Mouse (Mus musculus): Measurements from ENCODE around the gene Flywch1.

Flywch1 gene

GRCm38 (mm10) chr17:23790269-23791078 lies 19.1 kb upstream of the Flywch1 start, which contains the start of gene Srrm2:
TSS of gene Srrm2 (plus strand) at chr17:23790532.
- TF ChIP-seq GATA4 (IDR thresholded peaks at IDR 0.05; ENCODE audit: insufficient replicate concordance, low read length) = no peak

DNA sequence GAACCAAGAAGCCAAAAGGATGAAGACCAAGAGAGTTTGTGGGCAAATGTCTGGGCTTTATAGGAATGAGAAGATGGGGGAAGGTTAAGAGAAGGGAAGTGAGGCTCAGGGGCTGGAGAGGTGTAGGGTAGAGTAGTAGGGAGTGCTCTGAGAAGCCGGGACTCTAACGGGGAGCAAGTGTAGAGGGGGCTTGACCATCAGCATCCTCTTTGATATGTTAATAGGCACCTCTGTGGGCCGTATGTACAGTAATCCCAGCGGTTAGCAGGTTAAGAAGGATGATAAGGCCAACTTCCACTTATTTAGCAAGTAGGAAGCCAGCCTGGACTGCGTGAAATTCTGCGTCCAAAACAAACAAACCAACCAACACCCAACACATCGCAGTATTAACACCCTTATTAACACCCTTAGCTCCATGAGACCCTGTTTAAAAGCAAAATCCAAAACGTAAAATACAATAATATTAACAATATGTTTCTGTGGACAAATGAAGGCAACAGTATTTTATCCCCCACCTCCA lies 18.4 kb upstream of the Flywch1 start:
- no peak for TF ChIP-seq GATA4 (IDR thresholded peaks at IDR 0.05; ENCODE audit: insufficient replicate concordance, low read length)

DNA sequence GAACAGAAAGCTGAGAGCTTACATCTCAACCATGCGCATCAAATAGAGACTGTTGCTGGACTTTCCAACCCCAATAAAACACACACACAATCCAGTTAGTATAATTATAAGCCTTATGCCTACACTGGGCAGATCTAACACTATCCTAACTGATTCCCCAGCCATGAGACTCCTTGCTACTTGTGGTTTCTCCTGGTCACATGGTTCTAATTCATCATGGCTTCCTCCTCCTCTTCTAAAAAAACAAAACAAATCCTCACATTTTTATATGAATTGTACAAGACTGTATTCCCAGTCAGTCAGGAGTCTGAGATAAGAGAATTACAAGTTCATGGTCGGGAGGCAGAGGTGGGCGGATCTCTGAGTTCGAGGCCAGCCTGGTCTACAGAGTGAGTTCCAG lies 17.6 kb upstream of the Flywch1 start:
- TF ChIP-seq GATA4 (IDR thresholded peaks at IDR 0.05; ENCODE audit: insufficient replicate concordance, low read length) = no peak

GRCm38 (mm10) chr17:23786510-23786931 lies 15.1 kb upstream of the Flywch1 start:
- TF ChIP-seq GATA4 (IDR thresholded peaks at IDR 0.05; ENCODE audit: insufficient replicate concordance, low read length) = no peak

- TF ChIP-seq GATA4 (IDR thresholded peaks at IDR 0.05; ENCODE audit: insufficient replicate concordance, low read length) = no peak
Measured at GRCm38 (mm10) chr17:23785561-23786471, 14.4 kb upstream of the Flywch1 start, which contains the start of gene Flywch2. TSS of gene Flywch2 (minus strand) at chr17:23786081.

DNA sequence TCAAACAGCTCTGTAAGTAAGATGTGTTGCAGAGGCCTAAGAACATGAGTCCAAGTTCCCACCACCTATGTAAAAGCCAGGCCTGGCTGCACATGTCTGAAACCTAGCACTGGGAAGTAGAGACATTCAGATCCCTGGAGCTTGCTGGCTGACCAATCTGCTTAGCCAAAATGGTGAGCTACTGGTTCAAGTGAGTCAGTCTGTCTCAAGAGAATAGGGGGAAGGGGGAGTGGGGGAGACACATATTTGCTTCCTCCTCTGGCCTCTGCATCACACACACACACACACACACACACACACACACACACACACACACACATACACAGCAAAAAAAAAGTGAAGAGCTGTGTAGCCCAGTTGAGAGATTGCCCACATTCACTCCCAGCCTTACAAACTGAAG lies 11.9 kb upstream of the Flywch1 start:
- no peak for TF ChIP-seq GATA4 (IDR thresholded peaks at IDR 0.05; ENCODE audit: insufficient replicate concordance, low read length)

DNA sequence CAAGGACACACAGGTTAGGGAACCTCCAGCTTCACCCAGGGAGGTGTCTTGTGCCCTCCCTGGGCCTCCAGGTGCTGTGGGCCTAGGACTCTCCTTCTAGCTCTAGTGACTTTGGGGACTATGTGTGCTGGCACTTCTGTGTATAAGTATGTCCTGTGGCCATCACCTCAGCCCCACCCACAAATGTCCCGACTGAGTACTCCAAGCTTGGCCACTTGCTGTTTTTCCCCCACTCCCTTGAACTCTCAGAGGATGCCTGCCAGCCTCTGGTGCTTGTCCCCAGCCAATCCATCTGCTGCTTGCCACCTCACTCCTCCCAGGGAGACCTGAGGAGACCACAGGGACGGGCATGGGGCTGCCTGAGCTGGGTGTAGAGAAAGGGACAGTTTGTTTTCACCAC lies 7.0 kb upstream of the Flywch1 start:
- TF ChIP-seq GATA4 (IDR thresholded peaks at IDR 0.05; ENCODE audit: insufficient replicate concordance, low read length) = no peak

GRCm38 (mm10) chr17:23777141-23777540 lies 5.7 kb upstream of the Flywch1 start:
- no peak for TF ChIP-seq GATA4 (IDR thresholded peaks at IDR 0.05; ENCODE audit: insufficient replicate concordance, low read length)

GRCm38 (mm10) chr17:23776216-23776615 lies 4.8 kb upstream of the Flywch1 start:
- TF ChIP-seq GATA4 (IDR thresholded peaks at IDR 0.05; ENCODE audit: insufficient replicate concordance, low read length) = no peak

DNA sequence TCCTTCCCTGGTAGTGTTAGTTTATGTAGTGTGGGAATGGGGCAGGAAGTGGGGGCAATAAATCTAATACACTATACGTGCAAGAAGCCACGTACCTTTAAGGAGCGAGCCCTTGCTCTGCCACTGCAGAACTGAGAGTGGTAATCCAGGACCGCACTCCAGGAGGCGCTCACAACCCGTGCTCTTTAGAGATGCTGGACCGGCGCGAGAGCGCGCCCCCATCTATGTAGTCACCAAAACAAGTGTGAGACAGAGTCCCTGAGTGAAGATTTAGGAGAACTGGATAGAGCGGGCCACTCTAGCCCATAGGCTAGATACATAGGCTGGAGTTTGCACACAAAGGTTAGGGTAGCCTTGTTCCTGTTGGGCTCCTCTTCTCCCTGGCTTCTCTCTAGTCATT lies 2.7 kb upstream of the Flywch1 start:
- TF ChIP-seq GATA4 (IDR thresholded peaks at IDR 0.05; ENCODE audit: insufficient replicate concordance, low read length) = no peak

DNA sequence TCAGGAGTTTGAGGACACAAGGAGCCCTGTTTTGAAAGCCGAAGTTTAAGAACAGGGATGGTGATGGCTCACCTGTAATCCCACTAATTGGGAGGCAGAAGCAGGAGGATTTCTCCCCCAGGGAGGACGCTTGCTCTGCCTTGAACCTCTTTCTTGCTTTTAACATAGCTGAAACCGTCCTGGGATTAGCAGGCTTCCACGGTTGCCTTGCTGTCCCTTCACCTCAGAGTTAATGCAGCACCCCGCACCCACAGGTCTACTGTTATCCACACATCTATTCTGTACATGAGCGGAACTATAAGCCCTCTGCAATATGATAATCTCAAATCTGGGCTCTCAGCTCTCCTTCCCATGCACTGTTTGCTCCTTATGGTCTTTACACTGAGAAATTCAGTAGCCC lies 2.3 kb upstream of the Flywch1 start:
- TF ChIP-seq GATA4 (IDR thresholded peaks at IDR 0.05; ENCODE audit: insufficient replicate concordance, low read length) = no peak

DNA sequence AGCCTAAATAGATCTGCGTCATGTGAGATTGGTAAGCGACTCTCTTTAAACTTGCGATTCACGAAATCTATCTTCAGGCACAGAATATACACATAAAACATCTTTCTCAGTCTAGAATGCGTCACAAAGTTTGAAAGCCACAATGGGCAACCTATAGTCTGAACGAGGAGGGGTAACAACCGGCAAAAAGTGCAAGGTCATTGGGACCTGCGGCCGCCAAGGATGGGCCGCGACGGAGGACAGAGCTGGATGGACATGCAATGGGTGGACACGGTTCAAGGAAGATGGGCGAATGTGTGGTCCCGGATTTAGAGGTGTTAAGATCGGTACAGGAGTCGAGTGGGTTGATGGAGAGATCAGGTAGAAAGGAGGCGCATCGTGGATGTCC lies 512 bp downstream of the Flywch1 start:
- no peak for TF ChIP-seq GATA4 (IDR thresholded peaks at IDR 0.05; ENCODE audit: insufficient replicate concordance, low read length)

- TF ChIP-seq GATA4 (IDR thresholded peaks at IDR 0.05; ENCODE audit: insufficient replicate concordance, low read length) = no peak
Measured at GRCm38 (mm10) chr17:23770493-23770892, 909 bp downstream of the Flywch1 start.

- TF ChIP-seq GATA4 (IDR thresholded peaks at IDR 0.05; ENCODE audit: insufficient replicate concordance, low read length) = no peak
Measured at GRCm38 (mm10) chr17:23762976-23763375, 8.4 kb downstream of the Flywch1 start.

DNA sequence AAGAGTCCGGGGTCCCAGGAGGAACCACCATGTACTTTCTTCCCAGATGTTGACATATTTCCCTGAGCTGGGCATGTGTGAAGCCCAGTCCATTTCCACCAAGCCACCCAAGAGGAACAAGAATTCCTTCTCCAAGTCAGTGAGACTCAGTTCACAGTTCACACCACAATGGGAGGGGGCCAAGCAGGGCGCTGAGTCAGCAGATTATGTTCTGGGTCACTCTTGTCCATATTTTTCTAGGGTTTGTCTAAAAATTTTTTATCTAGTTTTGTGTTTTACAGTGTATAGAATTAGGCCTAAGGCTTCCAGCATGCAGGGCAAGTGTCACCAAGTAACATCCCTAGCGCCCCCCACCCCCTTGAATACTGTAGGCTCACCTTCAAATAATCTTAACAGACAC lies 10.2 kb downstream of the Flywch1 start:
- no peak for TF ChIP-seq GATA4 (IDR thresholded peaks at IDR 0.05; ENCODE audit: insufficient replicate concordance, low read length)

- no peak for TF ChIP-seq GATA4 (IDR thresholded peaks at IDR 0.05; ENCODE audit: insufficient replicate concordance, low read length)
Measured at GRCm38 (mm10) chr17:23760231-23760630, 11.2 kb downstream of the Flywch1 start.
